Mouse (Mus musculus) urinary bladder, postnatal 4 days (tissue): ENCODE data around the gene Nrp2.

ENCODE experiments used
- DNase-seq, 2 experiments: peaks; one replicate each; pipeline ENCODE4 v3.0.0; 2021 to 2022; ENCODE audit warnings: low spot score in 2 of 2

Nrp2 gene

GRCm38 (mm10) chr1:62782573-62782972 lies 79.5 kb downstream of the Nrp2 start:
- no peak for DNase-seq

- no peak for DNase-seq
These were observed 80.4 kb downstream of the Nrp2 start for GRCm38 (mm10) chr1:62783354-62784083.

- no peak for DNase-seq
These were observed 81.0 kb downstream of the Nrp2 start for GRCm38 (mm10) chr1:62784084-62784392.

GRCm38 (mm10) chr1:62786255-62786654 lies 83.2 kb downstream of the Nrp2 start:
- peak; percentile 38 to 77 for DNase-seq

GRCm38 (mm10) chr1:62787546-62787945 lies 84.5 kb downstream of the Nrp2 start:
- DNase-seq = no peak

GRCm38 (mm10) chr1:62794223-62794895 lies 91.3 kb downstream of the Nrp2 start:
- DNase-seq = no peak

- no peak for DNase-seq
These were observed 91.8 kb downstream of the Nrp2 start for GRCm38 (mm10) chr1:62794896-62795255.

- DNase-seq = peak in 1 of 2 experiments; percentile 59
These were observed 92.4 kb downstream of the Nrp2 start for GRCm38 (mm10) chr1:62795307-62796037.

- DNase-seq = peak; percentile 41 to 74
These were observed 93.1 kb downstream of the Nrp2 start for GRCm38 (mm10) chr1:62796038-62796647.

GRCm38 (mm10) chr1:62799427-62799826 lies 96.3 kb downstream of the Nrp2 start:
- DNase-seq = no peak

- no peak for DNase-seq
These were observed 97.3 kb downstream of the Nrp2 start for GRCm38 (mm10) chr1:62800351-62800750.

GRCm38 (mm10) chr1:62801429-62801828 lies 98.3 kb downstream of the Nrp2 start:
- DNase-seq = no peak

GRCm38 (mm10) chr1:62801842-62802241 lies 98.8 kb downstream of the Nrp2 start:
- no peak for DNase-seq

- DNase-seq = no peak
These were observed 100.5 kb downstream of the Nrp2 start for GRCm38 (mm10) chr1:62803544-62803943.

GRCm38 (mm10) chr1:62806014-62806413 lies 102.9 kb downstream of the Nrp2 start:
- no peak for DNase-seq

GRCm38 (mm10) chr1:62808395-62808794 lies 105.3 kb downstream of the Nrp2 start:
- DNase-seq = no peak

GRCm38 (mm10) chr1:62809601-62810228 lies 106.6 kb downstream of the Nrp2 start:
- DNase-seq = no peak

- DNase-seq = no peak
These were observed 108.1 kb downstream of the Nrp2 start for GRCm38 (mm10) chr1:62811141-62811540.

GRCm38 (mm10) chr1:62812701-62813684 lies 109.9 kb downstream of the Nrp2 start:
- no peak for DNase-seq

GRCm38 (mm10) chr1:62813938-62814337 lies 110.9 kb downstream of the Nrp2 start:
- no peak for DNase-seq

- DNase-seq = no peak
These were observed 114.5 kb downstream of the Nrp2 start for GRCm38 (mm10) chr1:62817566-62817965.
